ENCODE assay signal across 8 mouse cellular contexts in genomic region chr11:97782564-97782895, GRCm38 (mm10). TPM values are rescaled to one million over a fixed set of nuclear protein-coding genes. Genes with fewer than 3 reads are reported as not detected.
A peak's percentile ranks its signal among the peaks of the same experiment; 100 is the strongest.
DNase-seq lines count a peak whose midpoint lies in the region; ATAC-seq and TF ChIP-seq lines count a peak whose summit lies in the region.

No protein-coding gene starts in this region.

- H3K27me3 ChIP-seq in lung, embryonic 15.5 days, result no peaks in the 10 kb centered on the region
- no peaks in the 10 kb centered on the region for H3K27me3 ChIP-seq in forebrain, embryonic 12.5 days
- no peaks in the 10 kb centered on the region for H3K27me3 ChIP-seq in limb, embryonic 13.5 days

- no peaks in the 10 kb centered on the region for H3K9me3 ChIP-seq in lung, embryonic 15.5 days
- H3K9me3 ChIP-seq in forebrain, embryonic 12.5 days, result no peaks in the 10 kb centered on the region
- H3K9me3 ChIP-seq in limb, embryonic 13.5 days, result no peaks in the 10 kb centered on the region

- H3K36me3 ChIP-seq in lung, embryonic 15.5 days, result peaks cover 34% of the 10 kb centered on the region
- peaks cover 33% of the 10 kb centered on the region for H3K36me3 ChIP-seq in forebrain, embryonic 12.5 days (replicated peaks)
- peaks cover 36% of the 10 kb centered on the region for H3K36me3 ChIP-seq in limb, embryonic 13.5 days

- peaks cover 32% of the 10 kb centered on the region for H3K4me1 ChIP-seq in lung, embryonic 15.5 days
- H3K4me1 ChIP-seq in forebrain, embryonic 12.5 days, result peaks cover 26% of the 10 kb centered on the region
- H3K4me1 ChIP-seq in limb, embryonic 13.5 days, result peaks cover 22% of the 10 kb centered on the region
- peaks cover 4% of the 10 kb centered on the region for H3K4me1 ChIP-seq in olfactory bulb, adult 2 months (ENCODE audit: control insufficient read depth, insufficient read depth, low read length)

- 0% methylated on average over 10 of the region's 10 CpGs for WGBS in lung, embryonic 15.5 days
- WGBS in forebrain, embryonic 12.5 days, result under 1% methylated on average over 10 of the region's 10 CpGs
- WGBS in limb, embryonic 13.5 days, result under 1% methylated on average over 10 of the region's 10 CpGs
- 0% methylated on average over 10 of the region's 10 CpGs for WGBS in olfactory bulb, adult 2 months

- peak overlapping the region; percentile 89 for H3K27ac ChIP-seq in lung, embryonic 15.5 days
- H3K27ac ChIP-seq in forebrain, embryonic 12.5 days, result peak overlapping the region; percentile 43; the same call in 1 of the 2 replicates
- peak overlapping the region; percentile 10; the same call in 1 of the 2 replicates for H3K27ac ChIP-seq in limb, embryonic 13.5 days
- peak overlapping the region; percentile 73 for H3K27ac ChIP-seq in olfactory bulb, adult 2 months (ENCODE audit: insufficient read depth, low read depth, low read length)

- no peak for DNase-seq in lung, postnatal 4 days
- no peak for DNase-seq in urinary bladder, postnatal 4 days (ENCODE audit: low spot score in 2 of 2)
- DNase-seq in layer of hippocampus, adult 8-10 months (ENCODE audit: low spot score in 2 of 2), result no peak
- DNase-seq in kidney, postnatal 25 days, result no peak

- peak overlapping the region; percentile 72 for H3K9ac ChIP-seq in lung, embryonic 15.5 days
- peak overlapping the region; percentile 99 for H3K9ac ChIP-seq in forebrain, embryonic 12.5 days
- peak overlapping the region; percentile 68 for H3K9ac ChIP-seq in limb, embryonic 13.5 days

- peak overlapping the region; percentile 62 for H3K4me2 ChIP-seq in lung, embryonic 15.5 days
- H3K4me2 ChIP-seq in forebrain, embryonic 12.5 days, result peak overlapping the region; percentile 67
- H3K4me2 ChIP-seq in limb, embryonic 13.5 days (replicated peaks), result peak overlapping the region; percentile 71

- peak overlapping the region; percentile 75 for H3K4me3 ChIP-seq in lung, embryonic 15.5 days
- H3K4me3 ChIP-seq in forebrain, embryonic 12.5 days (replicated peaks), result peak overlapping the region; percentile 98
- H3K4me3 ChIP-seq in limb, embryonic 13.5 days, result peak overlapping the region; percentile 96
- peak overlapping the region; percentile 76 for H3K4me3 ChIP-seq in olfactory bulb, adult 2 months (ENCODE audit: insufficient read depth, low read depth, low read length)

- TF ChIP-seq POLR2A in olfactory bulb, adult 2 months (IDR thresholded peaks at IDR 0.05; ENCODE audit: insufficient read depth, low read depth, low read length), result no peak

- ATAC-seq in lung, embryonic 15.5 days (ENCODE audit: borderline replicate concordance, extremely low read depth, low FRiP score, low TSS enrichment), result 0 out of 2 replicates have a peak, but pooled peaks have one; percentile 15
- ATAC-seq in forebrain, embryonic 12.5 days (ENCODE audit: low FRiP score), result no peak
- ATAC-seq in limb, embryonic 13.5 days (ENCODE audit: low FRiP score, low read depth), result peak; percentile 48; the same call in 1 of the 2 replicates

- TF ChIP-seq CTCF in olfactory bulb, adult 2 months (IDR thresholded peaks at IDR 0.05; ENCODE audit: insufficient read depth, low read depth, low read length), result no peak

RNA-seq across cellular contexts. Expression of gene Rpl23, which starts 0.3 kb away (rescaled TPM):
- polyA plus RNA-seq in lung, embryonic 15.5 days (2015; fragmentation: Nextera tagmentation; extraction: Ambion mirVana), result 457 and 490 TPM in 2 replicates
- polyA plus RNA-seq in forebrain, embryonic 12.5 days (2016; fragmentation: Nextera tagmentation; extraction: Ambion mirVana), result 392 and 426 TPM in 2 replicates
- polyA plus RNA-seq in limb, embryonic 13.5 days (2015; fragmentation: Nextera tagmentation; extraction: Ambion mirVana), result 547 and 558 TPM in 2 replicates
- polyA plus RNA-seq in olfactory bulb, adult 2 months (2012; ENCODE audit: insufficient read depth, insufficient read length, low replicate concordance, missing spikeins), result 695 TPM in 1 of 2 replicates, not detected in the other
- 100 to 1,000 TPM; 304 to 481 (median 389) TPM for total RNA-seq in layer of hippocampus, adult 8-10 months (2022)

RNA-seq across cellular contexts. Expression of gene 1700001P01Rik, which starts 6.8 kb away (rescaled TPM):
- polyA plus RNA-seq in lung, embryonic 15.5 days (2015; fragmentation: Nextera tagmentation; extraction: Ambion mirVana), result 0.85 TPM in 1 of 2 replicates, not detected in the other
- polyA plus RNA-seq in forebrain, embryonic 12.5 days (2016; fragmentation: Nextera tagmentation; extraction: Ambion mirVana), result 0.55 and 1.0 TPM in 2 replicates
- 0.83 TPM in 1 of 2 replicates, not detected in the other for polyA plus RNA-seq in limb, embryonic 13.5 days (2015; fragmentation: Nextera tagmentation; extraction: Ambion mirVana)
- polyA plus RNA-seq in olfactory bulb, adult 2 months (2012; ENCODE audit: insufficient read depth, insufficient read length, low replicate concordance, missing spikeins), result not detected in 2 replicates
- total RNA-seq in layer of hippocampus, adult 8-10 months (2022), result 1 to 10 TPM in 1 of 4 experiments, under 1 TPM in 2, not detected in 1; 0.93 to 1.4 (median 0.98) TPM

RNA-seq across cellular contexts. Expression of gene Cwc25, which starts 16.2 kb away (rescaled TPM):
- 15.6 and 18.5 TPM in 2 replicates for polyA plus RNA-seq in lung, embryonic 15.5 days (2015; fragmentation: Nextera tagmentation; extraction: Ambion mirVana)
- polyA plus RNA-seq in forebrain, embryonic 12.5 days (2016; fragmentation: Nextera tagmentation; extraction: Ambion mirVana), result 21.5 and 22.4 TPM in 2 replicates
- 21.0 and 23.3 TPM in 2 replicates for polyA plus RNA-seq in limb, embryonic 13.5 days (2015; fragmentation: Nextera tagmentation; extraction: Ambion mirVana)
- polyA plus RNA-seq in olfactory bulb, adult 2 months (2012; ENCODE audit: insufficient read depth, insufficient read length, low replicate concordance, missing spikeins), result not detected in 2 replicates
- total RNA-seq in layer of hippocampus, adult 8-10 months (2022), result 10 to 100 TPM; 18.6 to 22.2 (median 20.6) TPM

RNA-seq across cellular contexts. Expression of gene Lasp1, which starts 16.3 kb away (rescaled TPM):
- polyA plus RNA-seq in lung, embryonic 15.5 days (2015; fragmentation: Nextera tagmentation; extraction: Ambion mirVana), result 153 and 160 TPM in 2 replicates
- polyA plus RNA-seq in forebrain, embryonic 12.5 days (2016; fragmentation: Nextera tagmentation; extraction: Ambion mirVana), result 103 and 109 TPM in 2 replicates
- polyA plus RNA-seq in limb, embryonic 13.5 days (2015; fragmentation: Nextera tagmentation; extraction: Ambion mirVana), result 128 and 138 TPM in 2 replicates
- polyA plus RNA-seq in olfactory bulb, adult 2 months (2012; ENCODE audit: insufficient read depth, insufficient read length, low replicate concordance, missing spikeins), result not detected in 2 replicates
- 100 to 1,000 TPM; 102 to 109 (median 104) TPM for total RNA-seq in layer of hippocampus, adult 8-10 months (2022)

RNA-seq across cellular contexts. Expression of gene Pip4k2b, which starts 38.0 kb away (rescaled TPM):
- 1.6 and 1.8 TPM in 2 replicates for polyA plus RNA-seq in lung, embryonic 15.5 days (2015; fragmentation: Nextera tagmentation; extraction: Ambion mirVana)
- 2.7 and 2.8 TPM in 2 replicates for polyA plus RNA-seq in forebrain, embryonic 12.5 days (2016; fragmentation: Nextera tagmentation; extraction: Ambion mirVana)
- 2.8 and 3.3 TPM in 2 replicates for polyA plus RNA-seq in limb, embryonic 13.5 days (2015; fragmentation: Nextera tagmentation; extraction: Ambion mirVana)
- polyA plus RNA-seq in olfactory bulb, adult 2 months (2012; ENCODE audit: insufficient read depth, insufficient read length, low replicate concordance, missing spikeins), result not detected in 2 replicates
- total RNA-seq in layer of hippocampus, adult 8-10 months (2022), result 100 to 1,000 TPM in 3 of 4 experiments, 10 to 100 TPM in 1; 97.5 to 127 (median 109) TPM

Comparison
In these comparisons a context has a peak if more than half of its experiments do, and no peak if none do; other contexts are left out.
1. H3K27ac ChIP-seq: peak in every context shown above with its lines; median percentile 89 in lung, embryonic 15.5 days; 73 in olfactory bulb, adult 2 months; 43 in forebrain, embryonic 12.5 days; 10 in limb, embryonic 13.5 days.